Mouse (Mus musculus) limb, embryonic 14.5 days (tissue): Measurements from ENCODE around the gene Chrna10. TPM values are rescaled to one million over a fixed set of nuclear protein-coding genes. Genes with fewer than 3 reads are reported as not detected.

Experiments used
- ATAC-seq: fragments of 200-750 bp; cut with Nextera tagmentation; 2 replicates; pipeline ENCODE4 v1.8.0; 2017; ENCODE audit warnings: low read depth, moderate number of reproducible peaks, moderate TSS enrichment; ENCODE audit not compliant: low FRiP score
- DNase-seq: peaks from one replicate; pipeline ENCODE4 v3.0.0-alpha.2; 2015; ENCODE audit warnings: low spot score
- H3K27ac ChIP-seq: fragments of 300-500 bp; sonication (generic); replicated peaks from 2 replicates; pipeline ENCODE4 v1.5.1; 2014; ENCODE audit warnings: low read depth, mild to moderate bottlenecking, low read length, moderate library complexity, mixed read lengths
- H3K27me3 ChIP-seq: fragments of 300-500 bp; sonication (generic); 2 replicates; pipeline ENCODE4 v1.6.1; 2014; ENCODE audit warnings: low read length, mixed read lengths; ENCODE audit not compliant: control insufficient read depth, insufficient read depth
- H3K36me3 ChIP-seq: fragments of 300-500 bp; sonication (generic); 2 replicates; pipeline ENCODE4 v1.6.1; 2014; ENCODE audit warnings: mild to moderate bottlenecking, low read length, moderate library complexity, mixed read lengths; ENCODE audit not compliant: control insufficient read depth, insufficient read depth
- H3K4me1 ChIP-seq: fragments of 300-500 bp; sonication (generic); 2 replicates; pipeline ENCODE4 v1.6.1; 2014; ENCODE audit warnings: antibody characterized with exemption, low read length, mixed read lengths; ENCODE audit not compliant: control insufficient read depth, insufficient read depth
- H3K4me2 ChIP-seq: fragments of 300-500 bp; sonication (generic); replicated peaks from 2 replicates; pipeline ENCODE4 v1.6.1; 2014; ENCODE audit warnings: low read depth, mild to moderate bottlenecking, low read length, moderate library complexity; ENCODE audit not compliant: severe bottlenecking
- H3K4me3 ChIP-seq: fragments of 300-500 bp; sonication (generic); replicated peaks from 2 replicates; pipeline ENCODE4 v1.5.1; 2014; ENCODE audit warnings: low read length
- H3K9ac ChIP-seq: fragments of 300-500 bp; sonication (generic); 2 replicates; pipeline ENCODE4 v1.6.1; 2014; ENCODE audit warnings: mild to moderate bottlenecking, low read depth, low read length, moderate library complexity; ENCODE audit not compliant: severe bottlenecking
- H3K9me3 ChIP-seq: fragments of 300-500 bp; sonication (generic); 2 replicates; pipeline ENCODE4 v1.6.1; 2016; ENCODE audit warnings: low read length; ENCODE audit not compliant: control insufficient read depth
- POLR2A ChIP-seq: fragments of 200-500 bp; IDR thresholded peaks from 2 replicates; pipeline ENCODE4 v1.8.0; 2012; ENCODE audit warnings: inconsistent platforms, mild to moderate bottlenecking, moderate library complexity, borderline replicate concordance; ENCODE audit not compliant: insufficient read depth, insufficient read length; ENCODE audit errors: extremely low read depth
- WGBS: fragments of 180-500 bp; shearing (Covaris S2); extraction: QIAGEN DNeasy Blood & Tissue Kit; methylation state at CpG from one replicate; pipeline ENCODE4 v1.1.7; 2014; 5-methylcytosine and 5-hydroxymethylcytosine counted together
- polyA plus RNA-seq, 2 experiments: library from polyadenylated mRNA; depleted of rRNA in 1 of 2; stranded (reverse) in 1 of 2; unstranded in 1 of 2; fragments of >200 nt; fragmentation: Nextera tagmentation in 1 of 2; extraction: Ambion mirVana in 1 of 2; gene quantifications; 2 replicates each; pipeline versions ENCODE4 v1.2.1 to v1.2.3; 2012 to 2014

The Chrna10 gene
- polyA plus RNA-seq, 2 experiments, result 0.05 TPM; not detected in 1

DNA sequence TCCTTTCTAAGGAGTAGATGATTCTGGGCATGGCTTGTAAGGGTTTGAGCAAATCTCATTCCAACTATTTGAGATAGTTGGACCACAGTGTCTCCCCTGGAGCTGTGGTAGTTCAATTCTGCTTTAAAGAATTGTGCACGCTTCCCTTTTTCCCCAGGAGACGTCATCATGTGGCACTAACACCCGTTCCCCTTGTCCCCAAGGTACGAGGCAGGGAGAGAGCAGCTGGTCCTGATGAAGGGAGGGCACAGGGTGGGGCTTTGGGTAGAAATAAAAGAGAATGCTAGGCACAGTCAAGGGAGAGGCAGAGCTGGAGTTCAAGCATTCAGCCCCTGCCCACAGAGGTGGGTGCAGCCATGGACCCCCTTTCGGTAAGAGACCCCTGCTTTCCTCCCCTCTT is 33.8 kb downstream of the Chrna10 start, which contains the start of gene Trpc2:
Trpc2 (plus strand) TSS at position 301 of the 400 bp plus-strand sequence.
- 80% methylated on average over 5 of the region's 5 CpGs for WGBS
- Histone ChIP-seq H3K9me3 (no peaks in the 10 kb centered on the region), H3K27me3 (no peaks in the 10 kb centered on the region), H3K9ac (no peak within 1 kb of the TSS), H3K27ac (no peak within 1 kb of the TSS), H3K36me3 (peaks cover 70% of the 10 kb centered on the region), H3K4me2 (no peak within 1 kb of the TSS), H3K4me3 (no peak within 1 kb of the TSS), H3K4me1 (no peaks in the 10 kb centered on the region)
- TF ChIP-seq POLR2A, result no peak
- ATAC-seq (no peak), DNase-seq (no peak)

DNA sequence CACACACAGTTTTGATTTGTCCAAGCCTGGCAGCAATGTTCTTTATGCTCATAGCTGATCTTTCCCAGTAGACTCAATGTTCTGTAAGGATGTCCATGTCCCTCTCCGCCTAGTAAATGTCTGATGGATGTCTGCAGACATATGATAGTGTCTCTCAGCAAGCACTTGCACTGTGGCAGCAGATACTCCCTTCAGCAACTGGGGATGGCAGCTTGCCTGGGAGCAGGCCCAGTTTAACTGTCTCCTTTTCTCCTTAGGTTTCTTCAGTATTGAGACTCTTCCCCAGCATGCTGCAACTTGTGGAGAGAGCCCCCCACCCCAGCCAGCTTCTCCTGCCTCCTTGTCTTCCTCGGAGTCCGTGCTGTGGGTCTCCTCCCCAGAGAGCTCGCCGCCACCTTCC is 34.8 kb downstream of the Chrna10 start:
- H3K36me3 ChIP-seq, result peaks cover 80% of the 10 kb centered on the region
- WGBS, result 95% methylated on average over 5 of the region's 5 CpGs

DNA sequence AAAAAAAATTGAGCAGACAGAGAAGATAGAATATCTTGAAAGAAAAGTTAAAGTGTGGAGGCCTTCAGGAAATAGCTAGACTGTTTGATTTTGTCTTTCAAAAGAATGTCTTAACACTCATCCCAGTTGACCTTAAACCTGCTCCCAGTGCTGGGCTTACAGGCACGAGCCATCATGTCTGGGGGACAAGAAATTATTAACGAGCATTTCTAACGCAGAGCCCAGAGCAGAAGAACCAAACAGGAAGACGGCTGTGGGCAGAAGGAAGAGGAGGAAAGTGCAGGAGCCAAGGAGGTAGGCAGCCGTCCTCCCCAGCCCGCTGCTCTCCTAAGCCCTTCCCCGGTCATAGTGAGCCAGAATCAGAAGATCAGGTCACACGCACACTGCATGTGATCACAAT is 36.3 kb downstream of the Chrna10 start:
- 84% methylated on average over 8 of the region's 8 CpGs for WGBS
- Histone ChIP-seq H3K4me3 (no peak overlapping the region), H3K9ac (no peak overlapping the region), H3K27ac (no peak overlapping the region), H3K4me2 (no peak overlapping the region), H3K9me3 (no peaks in the 10 kb centered on the region), H3K27me3 (no peaks in the 10 kb centered on the region), H3K36me3 (peaks cover 93% of the 10 kb centered on the region), H3K4me1 (no peaks in the 10 kb centered on the region)
- no peak for ATAC-seq
- no peak for TF ChIP-seq POLR2A
- DNase-seq, result no peak

More for the DNA sequence above, 34.8 kb downstream of the Chrna10 start:
- Histone ChIP-seq H3K4me1 (no peaks in the 10 kb centered on the region), H3K9me3 (no peaks in the 10 kb centered on the region), H3K4me2 (no peak overlapping the region), H3K4me3 (no peak overlapping the region), H3K27ac (no peak overlapping the region), H3K27me3 (no peaks in the 10 kb centered on the region), H3K9ac (no peak overlapping the region)
- TF ChIP-seq POLR2A, result no peak
- ATAC-seq (no peak), DNase-seq (no peak)

DNA sequence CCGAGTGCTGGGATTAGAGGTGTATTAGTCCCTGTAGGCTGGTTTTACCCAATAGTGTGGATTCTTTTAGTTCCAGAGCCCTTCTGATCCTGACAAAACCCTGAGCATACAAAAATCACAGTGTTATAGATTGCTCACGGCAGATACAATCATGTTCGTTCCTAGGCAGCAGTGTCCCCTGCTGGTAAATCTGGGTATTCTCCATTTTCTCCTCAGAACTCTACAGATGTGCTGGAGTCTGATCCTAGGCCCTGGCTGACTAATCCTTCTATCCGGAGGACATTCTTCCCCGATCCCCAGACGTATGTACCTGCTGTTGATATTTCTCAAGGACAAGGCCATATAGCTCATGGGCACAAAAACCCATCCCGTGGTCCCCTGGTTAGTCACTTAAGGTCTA is 38.1 kb downstream of the Chrna10 start:
- WGBS, result 79% methylated on average over 7 of the region's 7 CpGs
- ATAC-seq (no peak; the same call in 1 of the 2 replicates), DNase-seq (peak; percentile 39)
- no peak for TF ChIP-seq POLR2A
- Histone ChIP-seq H3K4me3 (no peak overlapping the region), H3K27ac (no peak overlapping the region), H3K27me3 (no peaks in the 10 kb centered on the region), H3K9ac (no peak overlapping the region), H3K9me3 (no peaks in the 10 kb centered on the region), H3K4me2 (no peak overlapping the region), H3K36me3 (peaks cover 93% of the 10 kb centered on the region), H3K4me1 (no peaks in the 10 kb centered on the region)

DNA sequence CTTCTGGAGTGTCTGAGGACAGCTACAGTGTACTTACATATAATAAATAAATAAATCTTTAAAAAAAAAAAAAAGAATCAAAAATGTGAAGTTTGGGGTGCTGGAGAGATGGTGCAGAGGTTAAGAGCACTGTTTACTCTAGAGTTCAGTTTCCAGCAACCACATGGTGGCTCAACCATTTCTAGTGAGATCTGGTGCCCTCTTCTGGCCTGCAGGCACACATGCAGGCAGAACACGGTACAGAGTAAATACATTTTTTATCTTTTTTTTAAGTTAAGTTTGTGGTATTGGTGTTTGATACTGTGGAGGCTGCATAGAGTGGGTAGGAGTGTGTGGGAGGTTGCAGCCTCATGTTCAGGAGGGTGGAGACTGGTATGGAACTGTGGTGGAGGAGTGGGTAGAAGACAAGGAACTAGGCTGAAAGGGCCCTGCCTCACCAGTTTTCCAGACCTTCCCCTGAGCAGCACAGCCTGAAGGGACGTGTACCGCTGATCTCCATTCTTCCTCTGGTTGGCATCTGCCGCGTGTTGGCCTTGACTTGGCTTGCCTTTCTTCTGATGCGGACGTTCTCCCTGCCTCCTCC is 39.8 kb downstream of the Chrna10 start:
- Histone ChIP-seq H3K27ac (no peak overlapping the region), H3K4me1 (no peaks in the 10 kb centered on the region), H3K9ac (no peak overlapping the region), H3K4me2 (no peak overlapping the region), H3K36me3 (peaks cover 92% of the 10 kb centered on the region), H3K9me3 (no peaks in the 10 kb centered on the region), H3K27me3 (no peaks in the 10 kb centered on the region), H3K4me3 (no peak overlapping the region)
- TF ChIP-seq POLR2A, result no peak
- ATAC-seq (no peak), DNase-seq (no peak)
- 82% methylated on average over 7 of the region's 7 CpGs for WGBS
